Mouse (Mus musculus): ENCODE data around the gene Olfr701.

Gene Olfr701

DNA sequence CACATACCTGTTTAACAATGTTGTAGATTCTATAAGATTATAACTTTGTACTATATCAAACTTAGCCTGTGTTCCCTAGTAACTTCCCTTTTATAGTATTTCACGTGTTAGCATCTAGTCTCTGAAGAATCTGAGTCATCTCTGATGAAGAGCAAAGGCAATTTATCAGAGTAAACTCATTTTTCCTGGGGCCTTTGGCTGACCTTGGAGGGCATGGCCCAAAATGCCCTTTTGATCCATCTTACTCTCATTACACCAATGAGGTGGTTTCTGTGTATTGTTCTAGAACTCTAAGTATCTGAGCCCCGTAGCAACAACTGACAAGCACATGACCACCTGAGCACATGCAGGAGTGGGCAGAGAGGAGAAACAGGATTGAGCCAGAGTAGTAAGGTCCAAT, at the start of gene Olfr701:
Gene Olfr701, plus strand, starts transcription at position 301 of the 400 bp plus-strand sequence.
- no peak for DNase-seq

DNA sequence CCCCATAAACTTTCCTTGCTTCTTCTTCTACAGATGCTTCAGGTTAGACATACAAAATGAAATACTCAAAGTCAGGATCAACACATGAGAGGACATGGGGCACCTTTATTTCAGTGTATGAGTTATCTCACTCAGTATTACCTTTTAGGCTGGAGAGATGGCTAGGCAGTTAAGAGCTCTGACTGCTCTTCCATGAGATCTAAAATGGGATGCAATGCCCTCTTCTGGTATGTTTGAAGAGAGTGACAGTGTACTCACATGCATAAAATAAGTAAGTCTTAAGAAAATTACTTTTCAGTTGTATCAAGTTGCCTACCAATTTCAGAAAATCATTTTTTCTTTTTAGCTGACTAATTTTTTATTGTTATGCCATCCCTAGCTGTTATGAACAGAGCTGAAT, 25.6 kb upstream of the Olfr701 start:
- DNase-seq, result no peak

DNA sequence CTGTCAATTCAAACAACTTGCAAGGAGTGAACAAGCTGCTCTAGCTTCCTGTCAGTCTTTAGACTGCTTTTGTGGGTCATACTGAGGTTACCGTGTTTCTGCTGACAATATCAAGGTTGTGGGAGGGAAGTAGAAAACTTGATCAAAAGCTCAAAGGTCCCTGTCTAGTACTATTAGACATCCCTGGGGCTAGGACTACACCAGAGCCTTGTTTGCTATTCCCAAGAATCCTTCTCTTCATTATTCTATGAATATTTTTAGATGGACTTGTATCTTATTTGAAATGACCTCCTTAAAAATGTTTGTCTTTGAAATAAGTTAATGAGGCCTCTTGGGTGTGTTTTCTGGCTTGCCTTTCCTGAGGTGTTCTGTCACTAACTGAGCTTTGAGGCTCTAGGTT, 20.8 kb upstream of the Olfr701 start, which contains the start of gene Olfr699:
Gene Olfr699, minus strand, starts transcription at position 101 of the 400 bp plus-strand sequence.
- DNase-seq, result no peak

DNA sequence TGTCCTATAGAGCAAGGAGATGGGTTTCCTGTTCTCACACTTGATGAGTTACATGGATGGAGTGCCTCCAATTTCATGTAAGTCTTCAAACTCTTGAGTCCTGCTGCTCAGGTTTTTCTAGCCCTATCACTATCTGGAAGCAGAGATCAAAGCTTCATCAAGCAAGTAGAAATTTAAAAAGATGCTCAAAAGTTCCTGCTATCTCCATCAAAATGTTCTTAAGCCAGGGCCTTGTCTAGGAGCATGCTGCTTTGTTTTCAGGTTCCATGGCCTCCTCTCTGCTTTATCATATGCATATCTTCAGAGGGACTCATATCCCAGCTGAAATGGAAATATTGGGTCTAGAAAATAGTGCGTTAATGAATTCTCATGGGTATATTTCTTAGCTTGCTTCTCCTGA, 5.2 kb upstream of the Olfr701 start, which contains the start of gene Olfr700:
Gene Olfr700, minus strand, starts transcription at position 101 of the 400 bp plus-strand sequence.
- no peak for DNase-seq

DNA sequence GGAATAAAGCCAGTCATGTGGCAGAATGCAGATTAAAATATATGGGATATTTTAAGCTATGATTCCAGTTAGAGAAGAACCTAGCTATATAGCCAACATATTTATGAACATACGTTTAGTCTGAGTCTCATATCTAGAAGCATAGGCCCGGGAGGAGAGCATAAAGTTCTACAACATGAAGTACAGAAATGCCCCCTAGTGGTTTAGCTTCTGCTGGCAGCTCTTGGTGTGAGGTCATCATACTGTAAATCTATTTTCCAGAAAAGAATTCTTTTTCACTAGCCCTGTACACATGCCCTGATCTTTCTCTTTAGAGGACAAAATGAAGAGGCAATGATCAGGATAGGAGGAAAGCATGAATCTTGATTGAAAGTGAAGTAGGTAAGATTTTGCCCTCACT, 1.8 kb downstream of the Olfr701 start:
- no peak for DNase-seq

DNA sequence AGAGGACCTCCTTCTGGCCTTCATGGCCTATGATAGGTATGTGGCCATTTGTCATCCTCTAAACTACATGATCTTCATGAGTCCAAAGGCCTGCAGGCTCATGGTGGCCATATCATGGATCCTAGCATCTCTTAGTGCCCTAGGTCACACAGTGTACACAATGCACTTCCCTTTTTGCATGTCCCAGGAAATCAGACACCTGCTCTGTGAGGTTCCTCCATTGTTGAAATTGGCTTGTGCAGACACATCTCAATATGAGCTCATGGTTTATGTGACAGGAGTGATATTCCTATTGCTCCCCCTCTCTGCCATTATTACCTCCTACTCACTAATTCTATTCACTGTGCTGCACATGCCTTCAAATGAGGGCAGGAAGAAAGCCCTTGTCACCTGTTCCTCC, 4.5 kb downstream of the Olfr701 start:
- DNase-seq, result no peak

DNA sequence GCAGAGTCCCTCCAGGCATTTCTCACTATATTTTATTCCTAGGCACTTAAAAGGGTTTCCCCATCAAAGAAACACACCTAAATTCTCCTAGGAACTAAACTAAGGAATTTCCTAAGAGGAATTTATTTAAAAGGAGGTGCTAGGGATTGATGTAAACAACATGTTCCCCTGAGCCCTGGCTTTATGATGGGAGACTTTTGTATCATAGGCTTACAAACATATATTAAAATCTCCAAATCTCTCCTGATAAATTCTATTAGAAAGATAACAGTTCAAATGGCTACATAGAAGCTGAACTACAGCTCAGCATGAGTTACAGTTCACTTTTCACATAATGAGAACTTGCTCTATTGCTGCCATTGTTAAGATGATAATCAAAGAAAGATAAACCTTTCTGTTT, 19.9 kb downstream of the Olfr701 start, which contains the start of gene Olfr702:
Gene Olfr702, minus strand, starts transcription at position 101 of the 400 bp plus-strand sequence.
- no peak for DNase-seq

DNA sequence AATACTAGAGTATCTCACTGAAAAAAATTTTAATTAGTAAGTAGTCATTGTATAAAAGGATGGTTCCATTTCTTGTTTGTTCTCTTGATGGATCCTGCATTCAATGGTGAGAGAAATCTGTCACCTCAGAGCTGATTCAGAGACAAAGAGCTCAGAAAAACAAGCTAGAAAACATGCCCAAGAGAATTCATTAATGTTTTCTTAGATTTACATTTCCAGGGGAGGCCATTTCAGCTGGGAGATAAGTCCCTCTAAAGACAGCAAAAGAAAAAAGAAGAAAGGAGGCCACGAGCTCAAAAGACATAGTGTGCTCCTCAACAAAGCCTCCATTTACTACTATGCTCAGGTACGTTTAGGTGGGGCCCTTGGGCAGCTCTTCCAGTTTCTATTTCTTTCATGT, 29.1 kb downstream of the Olfr701 start, which contains the start of gene Olfr703:
Gene Olfr703, plus strand, starts transcription at position 301 of the 400 bp plus-strand sequence.
- DNase-seq, result no peak

DNA sequence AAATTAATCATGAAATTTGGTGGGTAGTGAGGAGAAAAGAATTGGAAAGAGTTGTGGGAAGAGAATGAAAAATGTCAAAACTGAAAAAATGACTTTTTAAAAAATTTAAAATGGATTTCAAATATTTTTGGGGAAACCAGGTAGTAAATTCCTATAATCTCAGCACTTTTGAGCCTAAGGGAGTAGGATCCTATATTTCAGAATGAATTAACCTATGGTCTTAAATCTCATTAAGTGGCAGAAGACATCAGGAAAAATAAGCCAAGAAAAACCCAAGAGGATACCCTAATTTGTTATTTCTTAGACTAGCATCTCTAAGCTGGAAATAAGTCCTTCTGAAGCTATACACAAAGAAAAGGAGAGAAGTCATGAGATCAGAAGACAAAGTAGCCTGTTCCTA, 49.0 kb downstream of the Olfr701 start, which contains the start of gene Olfr704:
Gene Olfr704, plus strand, starts transcription at position 301 of the 400 bp plus-strand sequence.
- DNase-seq, result no peak

Measured in cerebellum, adult 11-12 months (tissue).